Mouse (Mus musculus): Measurements from ENCODE around the gene Hck. TPM values are rescaled to one million over a fixed set of nuclear protein-coding genes. Genes with fewer than 3 reads are reported as not detected.

The Hck gene
- polyA plus RNA-seq, 2 experiments, result 8.4 to 11.1 TPM

- no peaks in the 10 kb centered on the region for H3K27me3 ChIP-seq (ENCODE audit: control insufficient read depth, insufficient read depth, low read length)
- H3K4me2 ChIP-seq (replicated peaks; ENCODE audit: low read depth, low read length, severe bottlenecking), result no peak overlapping the region
- ATAC-seq (ENCODE audit: low FRiP score, low read depth) (no peak), DNase-seq (ENCODE audit: low spot score) (no peak)
- no peaks in the 10 kb centered on the region for H3K9me3 ChIP-seq (ENCODE audit: control insufficient read depth, low read length)
- H3K36me3 ChIP-seq (ENCODE audit: control insufficient read depth, insufficient read depth, low read length), result peaks cover 75% of the 10 kb centered on the region
- no peak overlapping the region for H3K9ac ChIP-seq (ENCODE audit: low read depth, low read length, severe bottlenecking)
- TF ChIP-seq POLR2A (IDR thresholded peaks at IDR 0.05; ENCODE audit: borderline replicate concordance, extremely low read depth, insufficient read depth, insufficient read length), result no peak
- H3K4me1 ChIP-seq (ENCODE audit: control insufficient read depth, insufficient read depth, low read length), result no peaks in the 10 kb centered on the region
- no peak overlapping the region for H3K4me3 ChIP-seq (replicated peaks; ENCODE audit: low read length)
- 75% methylated on average over 2 of the region's 2 CpGs for WGBS
- no peak overlapping the region for H3K27ac ChIP-seq (replicated peaks; ENCODE audit: low read depth, low read length)
Observed at GRCm38 (mm10) chr2:153199114-153199513, 90.8 kb downstream of the Hck start.

Other genes starting within 250 kb of the Hck start
- gene Mylk2, start 197.1 kb upstream of the Hck start, polyA plus RNA-seq (2012; rRNA removed), result 0.40 and 0.62 TPM in 2 replicates
- 0.10 TPM in 1 of 2 replicates, not detected in the other for gene Mylk2, start 197.1 kb upstream of the Hck start, polyA plus RNA-seq (2014; fragmentation: Nextera tagmentation; extraction: Ambion mirVana)
- 2.2 and 3.0 TPM in 2 replicates for gene Foxs1, start 175.3 kb upstream of the Hck start, polyA plus RNA-seq (2012; rRNA removed)
- 2.1 and 2.9 TPM in 2 replicates for gene Foxs1, start 175.3 kb upstream of the Hck start, polyA plus RNA-seq (2014; fragmentation: Nextera tagmentation; extraction: Ambion mirVana)
- gene Dusp15, start 156.8 kb upstream of the Hck start, polyA plus RNA-seq (2012; rRNA removed), result 2.0 and 2.2 TPM in 2 replicates
- 0.36 and 0.48 TPM in 2 replicates for gene Dusp15, start 156.8 kb upstream of the Hck start, polyA plus RNA-seq (2014; fragmentation: Nextera tagmentation; extraction: Ambion mirVana)
- 0.47 and 1.0 TPM in 2 replicates for gene Ttll9, start 146.0 kb upstream of the Hck start, polyA plus RNA-seq (2012; rRNA removed)
- 0.14 and 0.18 TPM in 2 replicates for gene Ttll9, start 146.0 kb upstream of the Hck start, polyA plus RNA-seq (2014; fragmentation: Nextera tagmentation; extraction: Ambion mirVana)
- gene Pdrg1, start 93.0 kb upstream of the Hck start, polyA plus RNA-seq (2012; rRNA removed), result 107 and 118 TPM in 2 replicates
- gene Pdrg1, start 93.0 kb upstream of the Hck start, polyA plus RNA-seq (2014; fragmentation: Nextera tagmentation; extraction: Ambion mirVana), result 90.8 and 91.0 TPM in 2 replicates
- gene Xkr7, start 76.6 kb upstream of the Hck start, polyA plus RNA-seq (2012; rRNA removed), result 0.03 TPM in 1 of 2 replicates, not detected in the other
- not detected in 2 replicates for gene Xkr7, start 76.6 kb upstream of the Hck start, polyA plus RNA-seq (2014; fragmentation: Nextera tagmentation; extraction: Ambion mirVana)
- 11.4 and 15.2 TPM in 2 replicates for gene Ccm2l, start 42.5 kb upstream of the Hck start, polyA plus RNA-seq (2012; rRNA removed)
- gene Ccm2l, start 42.5 kb upstream of the Hck start, polyA plus RNA-seq (2014; fragmentation: Nextera tagmentation; extraction: Ambion mirVana), result 2.1 and 3.2 TPM in 2 replicates
- 73.4 and 84.8 TPM in 2 replicates for gene Tm9sf4, start 52.8 kb downstream of the Hck start, polyA plus RNA-seq (2012; rRNA removed)
- gene Tm9sf4, start 52.8 kb downstream of the Hck start, polyA plus RNA-seq (2014; fragmentation: Nextera tagmentation; extraction: Ambion mirVana), result 97.7 and 100 TPM in 2 replicates
- 13.3 and 16.3 TPM in 2 replicates for gene Tspyl3, start 117.0 kb downstream of the Hck start, polyA plus RNA-seq (2012; rRNA removed)
- gene Tspyl3, start 117.0 kb downstream of the Hck start, polyA plus RNA-seq (2014; fragmentation: Nextera tagmentation; extraction: Ambion mirVana), result 12.8 and 13.1 TPM in 2 replicates
- 17.8 and 20.3 TPM in 2 replicates for gene Plagl2, start 133.0 kb downstream of the Hck start, polyA plus RNA-seq (2012; rRNA removed)
- 20.2 and 20.8 TPM in 2 replicates for gene Plagl2, start 133.0 kb downstream of the Hck start, polyA plus RNA-seq (2014; fragmentation: Nextera tagmentation; extraction: Ambion mirVana)
- gene Pofut1, start 133.1 kb downstream of the Hck start, polyA plus RNA-seq (2012; rRNA removed), result 41.7 and 50.3 TPM in 2 replicates
- 12.1 and 12.4 TPM in 2 replicates for gene Pofut1, start 133.1 kb downstream of the Hck start, polyA plus RNA-seq (2014; fragmentation: Nextera tagmentation; extraction: Ambion mirVana)
- 10.6 and 11.5 TPM in 2 replicates for gene Kif3b, start 182.9 kb downstream of the Hck start, polyA plus RNA-seq (2012; rRNA removed)
- 4.7 and 6.2 TPM in 2 replicates for gene Kif3b, start 182.9 kb downstream of the Hck start, polyA plus RNA-seq (2014; fragmentation: Nextera tagmentation; extraction: Ambion mirVana)
- gene Asxl1, start 237.4 kb downstream of the Hck start, polyA plus RNA-seq (2012; rRNA removed), result 28.5 and 29.7 TPM in 2 replicates
- 19.4 and 20.6 TPM in 2 replicates for gene Asxl1, start 237.4 kb downstream of the Hck start, polyA plus RNA-seq (2014; fragmentation: Nextera tagmentation; extraction: Ambion mirVana)

Data from limb, embryonic 14.5 days (tissue).